Mouse (Mus musculus): Measurements from ENCODE around the gene Rnf19b. TPM values are rescaled to one million over a fixed set of nuclear protein-coding genes. Genes with fewer than 3 reads are reported as not detected.

Gene Rnf19b
- polyA plus RNA-seq, 1 experiment from 2014 or later, result 7.2 TPM

DNA sequence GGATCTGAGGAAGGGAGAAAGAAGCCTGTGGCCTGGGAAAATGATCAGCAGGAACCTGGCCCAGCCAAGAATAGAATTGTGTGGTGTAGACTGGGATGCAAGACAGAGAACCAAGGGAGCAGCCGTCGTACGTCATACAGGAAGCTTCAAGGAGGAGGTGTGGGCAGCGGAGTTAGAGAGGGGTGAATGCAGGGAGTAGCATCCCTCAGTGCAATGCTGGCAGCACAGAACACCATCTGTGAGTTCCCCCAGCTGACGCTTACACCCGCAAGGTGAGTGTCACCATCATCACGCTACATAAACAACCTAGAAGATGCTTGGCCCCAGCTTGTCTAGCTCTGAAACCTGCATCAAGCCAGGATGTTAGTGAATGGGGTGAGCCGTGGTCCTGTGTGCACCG, 38.3 kb upstream of the Rnf19b start:
- no peak overlapping the region for H3K4me2 ChIP-seq (ENCODE audit: low read depth, low read length)
- H3K27me3 ChIP-seq (ENCODE audit: control insufficient read depth, insufficient read depth, low read length), result no peaks in the 10 kb centered on the region
- H3K4me1 ChIP-seq (ENCODE audit: control insufficient read depth, insufficient read depth, low read length), result peaks cover 10% of the 10 kb centered on the region
- H3K36me3 ChIP-seq (ENCODE audit: control insufficient read depth, insufficient read depth, low read length), result no peaks in the 10 kb centered on the region
- ATAC-seq (ENCODE audit: insufficient read depth, low FRiP score), result no peak
- H3K27ac ChIP-seq (ENCODE audit: low read length), result no peak overlapping the region
- H3K4me3 ChIP-seq (replicated peaks; ENCODE audit: low read length), result no peak overlapping the region
- H3K9me3 ChIP-seq (replicated peaks; ENCODE audit: control insufficient read depth, low read length), result no peaks in the 10 kb centered on the region
- WGBS, result 64% methylated on average over 9 of the region's 9 CpGs
- H3K9ac ChIP-seq (ENCODE audit: low read length), result no peak overlapping the region

DNA sequence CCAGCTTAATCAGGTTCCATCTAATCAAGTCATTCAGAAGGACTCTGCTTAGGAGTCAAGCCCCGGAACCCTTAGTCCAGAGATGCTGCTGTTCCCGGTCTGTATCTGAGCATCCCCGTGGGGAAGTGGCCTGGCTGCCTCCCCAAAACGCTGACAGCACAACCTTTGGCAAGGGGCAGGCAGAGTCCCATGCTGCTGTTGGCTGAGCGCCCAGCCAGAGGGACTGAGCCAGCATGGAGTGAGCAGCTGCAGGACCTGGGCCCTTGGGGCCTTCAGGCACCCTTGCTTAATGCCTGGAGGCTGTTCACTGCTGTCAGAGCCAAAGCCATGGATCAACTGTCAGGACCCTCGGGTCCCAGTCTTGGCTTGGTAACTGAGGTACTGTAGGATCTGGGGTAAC, 37.6 kb upstream of the Rnf19b start:
- 43% methylated on average over 6 of the region's 6 CpGs for WGBS
- no peak overlapping the region for H3K4me3 ChIP-seq (replicated peaks; ENCODE audit: low read length)
- no peak overlapping the region for H3K27ac ChIP-seq (ENCODE audit: low read length)
- peak; percentile 68; the same call in 1 of the 2 replicates for ATAC-seq (ENCODE audit: insufficient read depth, low FRiP score)
- no peak overlapping the region for H3K9ac ChIP-seq (ENCODE audit: low read length)
- no peaks in the 10 kb centered on the region for H3K36me3 ChIP-seq (ENCODE audit: control insufficient read depth, insufficient read depth, low read length)
- no peaks in the 10 kb centered on the region for H3K9me3 ChIP-seq (replicated peaks; ENCODE audit: control insufficient read depth, low read length)
- H3K27me3 ChIP-seq (ENCODE audit: control insufficient read depth, insufficient read depth, low read length), result no peaks in the 10 kb centered on the region
- no peak overlapping the region for H3K4me2 ChIP-seq (ENCODE audit: low read depth, low read length)
- peaks cover 15% of the 10 kb centered on the region for H3K4me1 ChIP-seq (ENCODE audit: control insufficient read depth, insufficient read depth, low read length)

DNA sequence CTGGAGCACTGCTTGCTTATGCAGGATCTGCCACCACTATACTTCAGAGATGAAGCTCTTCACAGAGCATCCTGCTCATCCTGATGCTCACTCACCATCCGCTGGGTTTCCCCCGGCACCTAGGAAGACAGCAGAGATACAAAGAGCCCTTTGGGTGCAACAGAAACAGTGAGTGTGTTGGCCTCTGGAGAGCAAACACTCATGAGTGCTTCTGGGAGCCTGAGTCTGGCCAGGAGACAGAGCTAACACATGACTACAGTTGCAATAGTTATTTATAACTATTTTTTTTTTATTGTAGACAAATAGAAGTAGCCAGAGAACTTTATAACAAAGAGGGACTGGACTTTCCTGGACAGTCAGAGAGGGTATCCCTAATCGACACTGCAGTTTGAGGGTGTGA, 36.6 kb upstream of the Rnf19b start:
- Histone ChIP-seq H3K4me1 (ENCODE audit: control insufficient read depth, insufficient read depth, low read length) (peaks cover 15% of the 10 kb centered on the region), H3K4me2 (ENCODE audit: low read depth, low read length) (no peak overlapping the region), H3K36me3 (ENCODE audit: control insufficient read depth, insufficient read depth, low read length) (no peaks in the 10 kb centered on the region), H3K27me3 (ENCODE audit: control insufficient read depth, insufficient read depth, low read length) (no peaks in the 10 kb centered on the region), H3K9ac (ENCODE audit: low read length) (no peak overlapping the region), H3K9me3 (replicated peaks; ENCODE audit: control insufficient read depth, low read length) (no peaks in the 10 kb centered on the region), H3K4me3 (replicated peaks; ENCODE audit: low read length) (no peak overlapping the region), H3K27ac (ENCODE audit: low read length) (no peak overlapping the region)
- WGBS, result 91% methylated on average over 3 of the region's 3 CpGs
- ATAC-seq (ENCODE audit: insufficient read depth, low FRiP score), result no peak

DNA sequence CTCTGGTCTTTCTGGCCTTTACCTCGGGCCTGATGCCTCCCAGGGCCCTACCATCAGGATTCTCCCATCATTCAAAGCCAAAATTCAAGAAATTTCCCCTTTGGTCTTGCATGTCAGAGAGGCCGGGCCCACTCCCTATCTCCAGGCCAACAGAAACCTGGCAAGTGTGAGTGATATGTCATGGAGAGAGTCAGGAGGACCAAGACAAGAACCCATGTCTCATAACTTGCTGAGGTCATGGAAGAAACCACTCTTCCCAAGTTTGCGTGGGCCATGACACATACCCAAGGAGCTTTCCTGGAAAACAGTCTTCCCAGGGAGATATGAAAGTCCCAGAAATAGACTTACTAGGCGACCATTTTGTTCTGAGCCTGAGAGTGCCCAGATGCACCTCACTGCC, 36.2 kb upstream of the Rnf19b start:
- H3K9ac ChIP-seq (ENCODE audit: low read length), result no peak overlapping the region
- no peak for ATAC-seq (ENCODE audit: insufficient read depth, low FRiP score)
- H3K4me2 ChIP-seq (ENCODE audit: low read depth, low read length), result no peak overlapping the region
- no peak overlapping the region for H3K4me3 ChIP-seq (replicated peaks; ENCODE audit: low read length)
- H3K9me3 ChIP-seq (replicated peaks; ENCODE audit: control insufficient read depth, low read length), result no peaks in the 10 kb centered on the region
- no peaks in the 10 kb centered on the region for H3K36me3 ChIP-seq (ENCODE audit: control insufficient read depth, insufficient read depth, low read length)
- WGBS, result 76% methylated on average over 4 of the region's 4 CpGs
- H3K27ac ChIP-seq (ENCODE audit: low read length), result no peak overlapping the region
- H3K27me3 ChIP-seq (ENCODE audit: control insufficient read depth, insufficient read depth, low read length), result no peaks in the 10 kb centered on the region
- H3K4me1 ChIP-seq (ENCODE audit: control insufficient read depth, insufficient read depth, low read length), result peaks cover 15% of the 10 kb centered on the region

DNA sequence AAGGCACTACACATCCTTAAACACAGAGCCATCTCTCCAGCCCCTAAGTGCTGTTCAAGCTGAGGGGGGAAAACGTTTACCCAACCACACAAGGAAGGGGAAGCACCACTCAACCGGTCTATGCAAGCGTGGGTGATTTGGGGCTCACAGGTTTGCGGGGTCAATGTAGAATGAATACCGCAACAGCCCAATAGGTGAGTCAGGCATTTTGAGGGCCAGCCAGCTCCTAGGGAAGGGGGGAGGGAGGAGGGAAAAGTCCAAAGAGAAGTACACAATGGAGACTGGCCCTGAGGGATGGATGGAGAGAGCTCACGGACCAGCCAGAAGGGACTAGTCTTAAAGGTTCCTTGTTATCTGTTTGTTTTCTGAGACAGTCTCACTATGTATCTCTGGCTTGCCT, 34.2 kb upstream of the Rnf19b start:
- no peak overlapping the region for H3K4me3 ChIP-seq (replicated peaks; ENCODE audit: low read length)
- no peak overlapping the region for H3K27ac ChIP-seq (ENCODE audit: low read length)
- no peak overlapping the region for H3K9ac ChIP-seq (ENCODE audit: low read length)
- ATAC-seq (ENCODE audit: insufficient read depth, low FRiP score), result no peak
- WGBS, result 77% methylated on average over 6 of the region's 6 CpGs
- H3K4me1 ChIP-seq (ENCODE audit: control insufficient read depth, insufficient read depth, low read length), result peaks cover 15% of the 10 kb centered on the region
- no peaks in the 10 kb centered on the region for H3K27me3 ChIP-seq (ENCODE audit: control insufficient read depth, insufficient read depth, low read length)
- no peaks in the 10 kb centered on the region for H3K9me3 ChIP-seq (replicated peaks; ENCODE audit: control insufficient read depth, low read length)
- H3K36me3 ChIP-seq (ENCODE audit: control insufficient read depth, insufficient read depth, low read length), result no peaks in the 10 kb centered on the region
- H3K4me2 ChIP-seq (ENCODE audit: low read depth, low read length), result no peak overlapping the region

DNA sequence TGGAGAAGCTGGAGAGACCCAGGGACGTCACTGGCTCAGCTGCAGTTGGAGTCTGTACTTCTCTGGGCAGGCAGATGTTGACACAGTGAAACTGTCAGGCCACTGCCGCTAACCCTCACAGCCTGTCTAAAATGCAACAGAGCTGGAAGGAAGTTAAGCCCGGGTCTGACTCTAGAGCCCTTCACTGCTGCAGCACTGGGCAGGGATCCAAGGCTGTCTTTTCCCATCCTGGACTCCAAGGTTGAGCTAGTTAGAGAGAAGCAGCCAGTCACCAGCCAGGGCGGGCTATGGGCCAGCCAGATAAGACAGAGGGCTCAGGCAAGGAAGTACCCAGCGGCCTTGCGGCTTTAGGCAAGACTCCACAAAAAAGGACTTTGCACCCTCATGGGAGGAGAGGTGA, 33.3 kb upstream of the Rnf19b start:
- H3K27me3 ChIP-seq (ENCODE audit: control insufficient read depth, insufficient read depth, low read length), result no peaks in the 10 kb centered on the region
- no peak overlapping the region for H3K4me2 ChIP-seq (ENCODE audit: low read depth, low read length)
- no peak overlapping the region for H3K4me3 ChIP-seq (replicated peaks; ENCODE audit: low read length)
- WGBS, result 30% methylated on average over 6 of the region's 6 CpGs
- peaks cover 13% of the 10 kb centered on the region for H3K4me1 ChIP-seq (ENCODE audit: control insufficient read depth, insufficient read depth, low read length)
- peak overlapping the region; percentile 16; the same call in 1 of the 2 replicates for H3K9ac ChIP-seq (ENCODE audit: low read length)
- ATAC-seq (ENCODE audit: insufficient read depth, low FRiP score), result peak; percentile 79; the same call in 1 of the 2 replicates
- no peaks in the 10 kb centered on the region for H3K36me3 ChIP-seq (ENCODE audit: control insufficient read depth, insufficient read depth, low read length)
- H3K27ac ChIP-seq (ENCODE audit: low read length), result peak overlapping the region; percentile 10; the same call in 1 of the 2 replicates
- H3K9me3 ChIP-seq (replicated peaks; ENCODE audit: control insufficient read depth, low read length), result no peaks in the 10 kb centered on the region

DNA sequence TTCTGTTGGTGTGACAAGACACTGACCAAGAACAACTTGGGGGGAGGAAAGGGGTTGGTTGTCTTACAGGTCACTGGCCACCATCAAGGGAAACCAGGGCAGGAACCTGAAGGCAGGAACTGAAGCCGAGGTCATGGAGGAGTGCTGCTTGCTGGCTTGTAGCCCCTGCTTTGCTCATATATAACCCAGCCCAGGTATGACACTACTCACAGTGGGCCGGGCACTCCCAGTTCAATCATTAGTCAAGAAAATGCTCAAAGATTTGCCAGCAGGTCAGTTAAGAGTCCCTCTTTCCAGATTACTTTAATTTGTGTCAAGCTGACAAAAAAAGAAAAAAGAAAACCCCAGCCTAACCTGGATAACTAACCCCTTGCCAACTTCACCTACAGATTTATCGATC, 32.4 kb upstream of the Rnf19b start:
- Histone ChIP-seq H3K4me2 (ENCODE audit: low read depth, low read length) (no peak overlapping the region), H3K4me1 (ENCODE audit: control insufficient read depth, insufficient read depth, low read length) (peaks cover 9% of the 10 kb centered on the region), H3K27ac (ENCODE audit: low read length) (no peak overlapping the region), H3K36me3 (ENCODE audit: control insufficient read depth, insufficient read depth, low read length) (no peaks in the 10 kb centered on the region), H3K27me3 (ENCODE audit: control insufficient read depth, insufficient read depth, low read length) (no peaks in the 10 kb centered on the region), H3K9me3 (replicated peaks; ENCODE audit: control insufficient read depth, low read length) (no peaks in the 10 kb centered on the region), H3K4me3 (replicated peaks; ENCODE audit: low read length) (no peak overlapping the region), H3K9ac (ENCODE audit: low read length) (no peak overlapping the region)
- ATAC-seq (ENCODE audit: insufficient read depth, low FRiP score), result no peak
- 95% methylated on average over 3 of the region's 3 CpGs for WGBS

DNA sequence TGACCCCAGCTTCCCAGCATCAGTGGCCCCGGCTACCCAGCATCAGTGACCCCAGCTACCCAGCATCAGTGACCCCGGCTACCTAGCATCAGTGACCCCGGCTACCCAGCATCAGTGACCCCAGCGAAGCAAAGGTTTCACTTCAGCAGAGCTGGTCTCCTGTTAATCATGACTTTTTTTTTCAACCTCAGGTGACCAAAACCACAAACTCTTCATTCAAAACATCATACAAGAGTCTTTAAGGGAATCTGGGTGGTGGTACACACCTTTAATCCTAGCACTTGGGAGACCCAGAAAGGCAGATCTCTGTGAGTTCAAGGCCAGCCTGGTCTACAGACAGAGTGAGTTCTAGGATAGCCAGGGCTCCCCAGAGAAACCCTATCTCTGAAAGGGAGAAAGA, 27.3 kb upstream of the Rnf19b start:
- no peaks in the 10 kb centered on the region for H3K9me3 ChIP-seq (replicated peaks; ENCODE audit: control insufficient read depth, low read length)
- H3K4me3 ChIP-seq (replicated peaks; ENCODE audit: low read length), result no peak overlapping the region
- H3K27me3 ChIP-seq (ENCODE audit: control insufficient read depth, insufficient read depth, low read length), result no peaks in the 10 kb centered on the region
- H3K4me1 ChIP-seq (ENCODE audit: control insufficient read depth, insufficient read depth, low read length), result peaks cover 24% of the 10 kb centered on the region
- no peak overlapping the region for H3K27ac ChIP-seq (ENCODE audit: low read length)
- 88% methylated on average over 4 of the region's 4 CpGs for WGBS
- no peak for ATAC-seq (ENCODE audit: insufficient read depth, low FRiP score)
- H3K9ac ChIP-seq (ENCODE audit: low read length), result no peak overlapping the region
- no peaks in the 10 kb centered on the region for H3K36me3 ChIP-seq (ENCODE audit: control insufficient read depth, insufficient read depth, low read length)
- H3K4me2 ChIP-seq (ENCODE audit: low read depth, low read length), result no peak overlapping the region

DNA sequence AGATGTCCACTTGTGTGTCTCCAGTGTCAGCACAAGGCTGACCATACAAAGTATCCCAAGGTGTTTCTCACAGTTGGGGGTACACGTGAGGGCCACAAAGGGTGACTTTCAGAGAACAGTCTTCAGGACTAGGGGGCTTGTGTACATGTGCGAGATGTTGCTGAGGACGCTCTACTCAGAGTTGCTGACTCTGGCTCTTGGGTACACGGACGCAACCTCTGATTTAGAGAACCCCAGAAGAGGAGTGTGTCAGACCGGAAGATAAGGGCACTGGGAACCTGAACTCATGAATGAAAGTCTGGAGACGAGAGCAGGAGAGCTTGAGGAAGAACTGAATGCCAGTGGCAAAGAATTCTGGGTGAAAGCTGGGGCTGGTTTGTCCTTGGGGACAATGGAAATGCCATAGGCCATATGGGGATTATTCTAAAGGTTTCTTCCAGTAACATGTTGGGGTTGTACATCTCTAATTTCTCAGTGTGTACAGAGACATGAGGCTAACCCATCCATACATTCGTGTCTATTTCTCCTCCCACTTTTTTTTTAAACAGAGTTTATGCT, 26.6 kb upstream of the Rnf19b start:
- Histone ChIP-seq H3K4me3 (replicated peaks; ENCODE audit: low read length) (no peak overlapping the region), H3K27ac (ENCODE audit: low read length) (no peak overlapping the region), H3K4me1 (ENCODE audit: control insufficient read depth, insufficient read depth, low read length) (peaks cover 26% of the 10 kb centered on the region), H3K9ac (ENCODE audit: low read length) (no peak overlapping the region), H3K27me3 (ENCODE audit: control insufficient read depth, insufficient read depth, low read length) (no peaks in the 10 kb centered on the region), H3K36me3 (ENCODE audit: control insufficient read depth, insufficient read depth, low read length) (no peaks in the 10 kb centered on the region), H3K9me3 (replicated peaks; ENCODE audit: control insufficient read depth, low read length) (no peaks in the 10 kb centered on the region), H3K4me2 (ENCODE audit: low read depth, low read length) (no peak overlapping the region)
- ATAC-seq (ENCODE audit: insufficient read depth, low FRiP score), result no peak
- WGBS, result 81% methylated on average over 8 of the region's 8 CpGs

All from stomach, embryonic 16.5 days (tissue).